Mouse (Mus musculus) CD4-positive naive resting alpha-beta T cell, adult 76 days (primary cell): Measurements from ENCODE around the gene Apoc1. TPM values are rescaled to one million over a fixed set of nuclear protein-coding genes. Genes with fewer than 3 reads are reported as not detected.

Source experiments
- total RNA-seq: library from RNA; stranded (reverse); gene quantifications from one replicate; pipeline ENCODE4 v1.2.4, GENCODE M21; 2023

Apoc1 gene
- not detected for total RNA-seq

DNA sequence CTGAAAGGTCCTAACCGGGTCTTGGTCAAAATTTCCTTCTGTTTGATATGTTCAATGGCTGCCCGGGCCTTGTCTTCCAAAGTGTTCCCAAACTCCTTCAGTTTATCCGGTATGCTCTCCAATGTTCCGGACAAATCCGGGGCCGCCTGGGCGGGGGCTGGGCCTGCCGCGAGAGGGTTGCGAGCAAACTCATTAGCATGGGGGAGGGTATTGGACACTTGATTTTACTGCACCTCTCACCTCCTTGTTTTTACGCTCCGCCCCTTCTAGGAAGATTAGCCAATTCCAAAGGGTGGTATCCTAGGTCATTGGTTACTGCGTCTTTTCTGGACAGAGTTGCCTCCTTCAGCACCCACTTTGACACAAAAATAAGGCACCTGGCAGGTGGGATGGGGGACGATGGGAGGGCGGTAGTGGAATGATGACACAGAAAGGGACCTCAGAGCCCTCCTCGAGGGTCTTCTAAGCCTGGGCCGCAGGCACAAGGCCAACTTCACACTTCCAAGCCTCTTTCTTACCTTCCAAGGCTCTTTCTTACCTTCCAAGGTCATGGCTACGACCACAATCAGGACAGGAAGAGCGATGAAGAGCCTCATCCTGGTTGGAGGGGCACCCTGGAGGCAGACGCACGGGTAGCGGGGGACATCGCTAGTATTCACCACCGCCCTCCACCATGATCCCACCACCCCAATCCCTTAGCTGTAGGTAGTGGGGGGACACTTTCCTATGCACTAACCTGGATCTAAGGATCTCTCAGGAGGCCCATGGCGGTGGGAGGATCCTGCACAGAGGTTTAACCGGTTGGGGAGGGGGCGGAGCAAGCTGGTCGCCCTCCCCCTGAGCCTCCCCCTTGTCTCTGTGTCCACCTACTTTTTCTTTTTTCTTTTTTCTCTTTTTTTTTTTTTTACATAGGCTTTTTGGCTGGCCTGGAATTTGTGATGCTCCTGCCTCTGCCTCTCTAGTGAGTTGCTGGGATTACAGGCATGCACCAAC lies at the start of gene Apoc1:
Gene Apoc1, minus strand, starts transcription at position 788 of the 993 bp plus-strand sequence.

GRCm38 (mm10) chr7:19715239-19716054 lies 23.0 kb upstream of the Apoc1 start, which contains the start of gene Tomm40:
Gene Tomm40 (minus strand): TSS chr7:19715438.

DNA sequence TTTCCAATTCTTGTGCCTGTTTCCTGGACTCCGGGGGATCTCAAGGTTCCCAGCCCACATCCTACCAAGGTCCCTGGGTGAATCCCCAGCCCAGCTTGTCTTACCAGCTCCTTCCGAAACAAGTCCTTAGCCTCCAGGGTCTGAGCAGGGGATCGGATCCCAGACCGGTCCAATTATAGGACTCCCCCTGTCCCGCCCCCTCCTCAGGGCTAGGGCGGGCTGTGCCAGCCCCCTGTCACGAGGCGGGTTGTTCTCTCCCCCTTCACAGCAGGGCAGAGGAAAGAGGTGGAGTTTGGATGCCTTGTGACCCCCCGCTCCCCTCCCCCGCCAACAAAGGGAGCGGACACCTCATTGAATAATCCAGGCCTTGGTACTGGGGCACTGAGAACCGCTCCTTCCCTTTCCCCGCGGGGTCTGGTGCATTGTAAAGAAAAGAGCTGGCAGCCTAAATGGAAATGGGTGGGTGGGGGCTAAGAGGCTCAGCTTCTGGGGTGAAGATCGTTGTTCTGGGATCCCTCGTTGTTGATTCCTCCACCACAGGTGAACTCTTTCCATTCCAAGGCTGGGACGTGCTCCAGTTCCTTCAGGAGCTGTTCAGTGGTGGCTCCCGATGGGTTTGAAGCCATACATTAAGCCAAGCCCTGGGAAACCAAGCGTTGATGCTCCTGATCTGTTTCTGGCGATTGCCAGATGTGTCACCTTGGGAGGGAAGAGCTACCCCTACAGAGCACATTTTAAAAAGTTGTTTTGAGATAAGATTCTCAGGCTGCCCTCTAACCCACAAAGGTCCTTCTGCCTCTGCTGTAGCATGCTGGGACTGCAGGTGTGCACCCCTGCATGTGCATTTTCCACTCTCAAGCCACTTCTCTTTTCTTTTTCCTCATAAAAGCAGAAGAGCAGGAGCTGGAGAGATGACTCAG lies 6.7 kb upstream of the Apoc1 start, which contains the start of gene Apoe:
Gene Apoe, minus strand, starts transcription at position 282 of the 920 bp plus-strand sequence.

GRCm38 (mm10) chr7:19681202-19681694 lies 11.2 kb downstream of the Apoc1 start, which contains the start of the genes Gm44805 and Apoc4:
Gene Gm44805 (minus strand): TSS chr7:19681423.
Gene Apoc4 (minus strand): TSS chr7:19681479.

DNA sequence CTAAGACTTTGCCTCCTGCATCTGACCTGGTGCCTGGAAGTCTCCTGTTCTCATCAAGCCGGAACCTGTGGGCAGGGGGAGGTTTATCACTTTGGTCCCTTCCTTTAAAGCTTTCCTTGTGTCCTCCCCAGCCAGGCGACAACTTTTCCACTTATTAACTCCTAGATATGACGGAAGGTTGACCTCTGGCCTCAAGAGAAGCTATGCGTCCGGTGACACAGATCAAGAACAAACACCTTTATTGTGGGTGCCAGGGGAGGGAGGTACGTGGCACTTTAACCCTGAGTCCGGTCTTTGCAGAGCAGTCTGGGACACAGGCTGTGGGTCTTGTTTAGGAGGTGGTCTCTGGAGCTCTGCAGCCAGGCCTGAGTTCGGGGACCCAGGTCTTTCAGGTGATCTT lies 14.6 kb downstream of the Apoc1 start, which contains the start of gene Apoc2:
Gene Apoc2, minus strand, starts transcription at position 70 of the 400 bp plus-strand sequence.

DNA sequence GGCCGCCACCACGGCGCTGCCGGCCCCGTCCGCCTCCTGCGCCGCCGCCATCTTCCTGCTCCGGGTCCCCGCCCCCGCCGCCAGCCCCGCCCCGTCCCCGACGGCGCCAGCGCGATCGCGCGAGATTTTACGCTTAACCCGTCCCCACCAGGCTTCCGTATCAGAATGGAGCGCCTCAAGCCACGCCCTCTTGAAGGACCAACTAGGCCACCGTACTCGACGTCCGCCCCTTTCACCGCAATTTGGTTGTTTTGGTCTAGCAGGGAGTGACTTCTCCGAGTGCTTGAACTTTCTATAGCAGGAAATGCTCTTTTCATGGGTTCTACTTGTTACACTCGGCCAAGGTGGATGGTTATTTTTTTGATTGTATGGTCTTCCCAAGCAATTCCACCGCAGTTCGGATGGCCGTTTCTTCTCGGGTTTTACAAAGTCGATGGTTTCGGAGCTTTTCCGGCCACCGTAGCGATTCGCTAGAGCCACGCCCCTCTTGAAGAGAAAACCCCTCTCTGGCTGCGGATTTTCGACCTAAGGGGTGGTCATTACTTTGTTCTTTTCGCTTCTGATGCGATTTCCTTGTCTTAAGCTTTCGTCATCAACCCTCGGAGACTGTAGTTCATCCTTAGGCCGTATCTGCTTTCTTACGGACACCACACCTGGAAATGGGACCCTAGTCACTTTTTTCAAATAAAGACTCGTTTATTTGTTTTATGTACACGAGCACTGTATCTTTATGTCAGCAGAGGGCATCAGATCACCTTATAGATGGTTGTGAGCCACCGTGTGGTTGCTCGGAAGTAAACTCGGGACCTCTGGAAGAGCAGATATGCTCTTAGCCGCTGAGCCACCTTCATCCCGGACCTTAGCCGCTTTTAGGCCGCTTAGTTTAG lies 27.3 kb downstream of the Apoc1 start, which contains the start of gene Clptm1:
Gene Clptm1, minus strand, starts transcription at position 79 of the 887 bp plus-strand sequence.

Other genes with a start within 250 kb of the Apoc1 start
- 26.5 TPM for gene Mark4, start 233.8 kb downstream of the Apoc1 start, total RNA-seq
- not detected for gene Exoc3l2, start 229.3 kb downstream of the Apoc1 start, total RNA-seq
- 3.3 TPM for gene Bloc1s3, start 184.3 kb downstream of the Apoc1 start, total RNA-seq
- gene Trappc6a, start 184.3 kb downstream of the Apoc1 start, total RNA-seq = 23.3 TPM
- not detected for gene Nkpd1, start 174.8 kb downstream of the Apoc1 start, total RNA-seq
- 56.4 TPM for gene Ppp1r37, start 129.6 kb downstream of the Apoc1 start, total RNA-seq
- gene Zfp296, start 115.4 kb downstream of the Apoc1 start, total RNA-seq = 1.5 TPM
- 42.3 TPM for gene Gemin7, start 115.1 kb downstream of the Apoc1 start, total RNA-seq
- gene Clasrp, start 88.2 kb downstream of the Apoc1 start, total RNA-seq = 87.2 TPM
- 67.9 TPM for gene Relb, start 63.2 kb downstream of the Apoc1 start, total RNA-seq
- gene Clptm1, start 27.6 kb downstream of the Apoc1 start, total RNA-seq = 87.9 TPM
- not detected for gene Apoc2, start 14.7 kb downstream of the Apoc1 start, total RNA-seq
- not detected for gene Gm44805, start 11.2 kb downstream of the Apoc1 start, total RNA-seq
- not detected for gene Apoc4, start 11.2 kb downstream of the Apoc1 start, total RNA-seq
- 36.3 TPM for gene Apoe, start 6.5 kb upstream of the Apoc1 start, total RNA-seq
- gene Tomm40, start 22.8 kb upstream of the Apoc1 start, total RNA-seq = 48.0 TPM
- 0.38 TPM for gene Nectin2, start 57.8 kb upstream of the Apoc1 start, total RNA-seq
- 0.23 TPM for gene Bcam, start 78.4 kb upstream of the Apoc1 start, total RNA-seq
- gene Cblc, start 104.1 kb upstream of the Apoc1 start, total RNA-seq = not detected
- 23.5 TPM for gene Bcl3, start 130.1 kb upstream of the Apoc1 start, total RNA-seq
- not detected for gene Gm19345, start 159.3 kb upstream of the Apoc1 start, total RNA-seq
- gene Ceacam16, start 168.6 kb upstream of the Apoc1 start, total RNA-seq = 1.6 TPM
- gene Ceacam19, start 195.3 kb upstream of the Apoc1 start, total RNA-seq = not detected
- gene Pvr, start 228.5 kb upstream of the Apoc1 start, total RNA-seq = 120 TPM